Mouse (Mus musculus) lung, postnatal 4 days (tissue): ENCODE measurements around the gene Dmac2.

Experiments
- DNase-seq, 2 experiments: peaks; one replicate each; pipeline ENCODE4 v3.0.0; 2021

Gene Dmac2

GRCm38 (mm10) chr7:25617376-25618160, 1.6 kb upstream of the Dmac2 start:
- DNase-seq: peak in 1 of 2 experiments; percentile 7

- peak in 1 of 2 experiments; percentile 4 for DNase-seq
Measured at GRCm38 (mm10) chr7:25619722-25619991, 443 bp downstream of the Dmac2 start.

DNA sequence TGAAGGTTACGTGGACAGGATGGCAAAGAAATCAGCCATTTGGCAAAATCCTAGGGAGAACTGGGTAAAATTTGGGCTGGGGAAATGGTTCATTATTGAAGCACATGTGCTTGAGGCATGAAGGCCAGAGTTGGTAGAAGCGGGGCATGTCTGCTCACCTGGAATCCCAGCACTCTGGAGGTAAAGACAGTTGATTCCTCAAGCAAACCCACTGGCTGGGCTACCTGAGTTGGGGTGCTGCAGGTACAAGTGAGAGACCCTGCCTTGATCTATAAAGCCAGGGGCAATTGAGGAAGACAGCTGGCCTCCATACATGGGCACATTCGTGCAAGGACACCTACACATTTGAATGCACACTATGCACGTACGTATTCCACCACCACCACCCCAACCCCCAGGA, 887 bp downstream of the Dmac2 start:
- peak in 1 of 2 experiments; percentile 4 for DNase-seq

GRCm38 (mm10) chr7:25620751-25621150, 1.5 kb downstream of the Dmac2 start:
- peak in 1 of 2 experiments; percentile 16 for DNase-seq

DNA sequence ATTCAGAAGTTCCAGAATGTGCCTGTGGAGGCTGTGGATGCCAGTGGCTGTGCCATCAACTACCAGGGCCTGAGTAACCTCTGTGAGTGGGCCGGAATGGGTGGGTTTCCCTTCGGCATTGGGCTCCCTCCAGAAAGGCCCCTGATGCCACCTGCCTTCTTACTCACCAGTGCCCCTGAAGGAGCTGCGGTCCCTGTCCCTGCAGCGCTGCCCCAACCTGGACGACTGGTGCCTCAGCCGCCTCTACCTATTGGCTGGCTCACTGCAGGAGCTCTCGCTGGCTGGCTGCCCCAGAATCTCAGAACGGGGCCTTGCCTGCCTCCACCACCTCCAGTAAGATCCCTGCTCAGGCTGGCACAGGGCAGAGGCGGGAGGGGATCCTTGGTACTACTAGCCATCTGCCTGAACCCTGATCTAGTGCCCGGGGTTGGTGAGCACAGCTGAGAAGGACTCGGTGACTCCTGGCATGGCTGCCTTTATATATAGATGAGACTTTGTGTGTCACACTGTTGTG, 4.7 kb downstream of the Dmac2 start:
- DNase-seq: no peak

DNA sequence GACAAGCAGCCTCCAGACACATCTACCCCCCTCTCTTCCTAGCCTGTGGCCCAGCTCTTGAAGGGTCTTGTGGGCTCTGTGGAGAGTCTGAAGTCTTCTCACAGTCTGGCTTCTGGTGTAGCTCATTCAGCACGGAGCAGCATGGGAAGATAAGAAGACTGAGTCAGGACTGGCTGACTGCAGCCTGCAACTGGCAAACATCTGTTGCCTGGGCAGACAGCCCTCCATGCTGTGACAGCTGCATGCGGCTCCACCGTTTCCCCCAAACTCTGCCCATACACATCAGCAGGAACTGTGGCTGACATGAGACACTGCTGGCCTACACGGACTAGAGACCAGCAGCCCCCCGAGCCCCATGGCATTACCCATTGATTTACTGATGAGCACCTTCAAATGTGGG, 5.6 kb downstream of the Dmac2 start:
- peak in 1 of 2 experiments; percentile 76 for DNase-seq

DNA sequence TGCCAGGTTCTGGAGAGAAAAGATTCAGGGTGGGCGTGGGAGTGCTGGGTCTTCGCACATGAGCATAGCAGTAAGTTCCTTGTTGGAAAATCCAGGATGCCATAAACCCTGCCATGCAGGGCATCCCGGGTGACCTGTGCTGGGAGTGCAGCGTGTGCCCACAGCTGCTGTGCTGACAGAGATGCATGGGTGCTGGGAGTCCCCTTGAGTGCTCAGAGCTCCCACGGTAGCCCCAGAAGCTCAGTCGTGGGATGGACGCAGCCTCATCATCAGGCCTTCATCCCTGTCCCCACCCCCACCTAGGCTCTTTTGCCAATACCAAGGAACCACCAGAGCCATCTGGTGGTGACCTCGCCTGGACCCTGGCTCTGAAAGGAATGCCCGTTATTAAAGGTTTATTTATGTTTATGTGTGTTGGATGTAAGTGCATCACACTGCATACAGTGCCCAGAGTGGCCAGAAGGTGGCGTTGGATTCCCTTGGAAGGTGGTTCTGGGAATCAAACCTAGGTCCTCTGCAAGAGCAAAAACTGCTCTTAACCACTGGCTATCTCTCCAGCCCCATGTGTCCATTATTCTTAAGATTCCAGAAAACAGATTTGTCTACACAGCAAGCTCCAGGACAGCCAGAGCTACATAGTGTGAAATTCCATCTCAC, 6.5 kb downstream of the Dmac2 start:
- DNase-seq: peak in 1 of 2 experiments; percentile 56

DNA sequence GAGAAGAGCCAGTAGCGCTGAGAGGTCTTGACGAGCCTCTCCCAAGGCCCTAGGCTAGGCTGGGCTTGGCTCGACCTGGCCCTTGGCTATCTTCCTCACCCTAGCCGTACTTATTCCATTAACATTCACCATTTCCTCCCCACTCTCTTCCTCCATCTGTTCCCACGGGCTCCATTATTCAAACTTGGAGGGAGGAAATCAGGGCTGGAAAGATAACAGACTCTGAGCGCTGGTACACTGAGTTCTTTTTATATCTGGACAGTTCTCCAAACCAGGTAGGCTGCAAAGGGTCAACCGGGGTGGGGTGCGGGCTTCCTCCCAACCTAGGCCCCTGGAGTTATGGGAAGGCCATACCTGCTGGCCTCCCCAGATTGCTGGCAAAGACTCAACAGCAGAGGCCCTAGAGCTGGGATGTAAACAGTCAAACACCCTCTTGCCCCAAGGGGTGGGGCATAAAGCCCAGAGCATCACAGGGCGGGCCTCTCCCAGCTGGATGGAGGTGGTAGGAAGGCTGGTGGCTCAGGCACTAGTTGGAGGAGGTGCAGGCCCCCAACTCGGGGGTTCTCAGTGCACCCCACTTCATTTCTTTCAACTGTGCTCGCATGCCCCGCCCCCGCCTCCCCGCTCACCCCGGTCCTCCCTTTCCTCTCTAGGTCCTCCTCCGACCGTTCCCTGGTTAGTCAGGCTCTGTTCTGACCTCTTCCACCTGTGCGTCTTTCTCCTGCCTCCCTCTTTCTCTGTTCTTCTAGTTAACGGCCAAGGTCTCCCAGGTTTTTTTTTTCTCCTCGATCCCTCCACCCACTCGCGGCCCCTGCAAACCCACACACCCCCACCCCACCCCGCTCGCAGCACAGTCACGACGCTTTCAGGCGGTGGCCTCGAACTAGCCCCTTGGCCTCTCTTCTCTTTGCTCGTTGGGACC, 7.6 kb downstream of the Dmac2 start, which contains the start of gene B3gnt8:
TSS of gene B3gnt8 (plus strand) at position 146 of the 922 bp plus-strand sequence.
- peak; percentile 49 to 74 for DNase-seq

DNA sequence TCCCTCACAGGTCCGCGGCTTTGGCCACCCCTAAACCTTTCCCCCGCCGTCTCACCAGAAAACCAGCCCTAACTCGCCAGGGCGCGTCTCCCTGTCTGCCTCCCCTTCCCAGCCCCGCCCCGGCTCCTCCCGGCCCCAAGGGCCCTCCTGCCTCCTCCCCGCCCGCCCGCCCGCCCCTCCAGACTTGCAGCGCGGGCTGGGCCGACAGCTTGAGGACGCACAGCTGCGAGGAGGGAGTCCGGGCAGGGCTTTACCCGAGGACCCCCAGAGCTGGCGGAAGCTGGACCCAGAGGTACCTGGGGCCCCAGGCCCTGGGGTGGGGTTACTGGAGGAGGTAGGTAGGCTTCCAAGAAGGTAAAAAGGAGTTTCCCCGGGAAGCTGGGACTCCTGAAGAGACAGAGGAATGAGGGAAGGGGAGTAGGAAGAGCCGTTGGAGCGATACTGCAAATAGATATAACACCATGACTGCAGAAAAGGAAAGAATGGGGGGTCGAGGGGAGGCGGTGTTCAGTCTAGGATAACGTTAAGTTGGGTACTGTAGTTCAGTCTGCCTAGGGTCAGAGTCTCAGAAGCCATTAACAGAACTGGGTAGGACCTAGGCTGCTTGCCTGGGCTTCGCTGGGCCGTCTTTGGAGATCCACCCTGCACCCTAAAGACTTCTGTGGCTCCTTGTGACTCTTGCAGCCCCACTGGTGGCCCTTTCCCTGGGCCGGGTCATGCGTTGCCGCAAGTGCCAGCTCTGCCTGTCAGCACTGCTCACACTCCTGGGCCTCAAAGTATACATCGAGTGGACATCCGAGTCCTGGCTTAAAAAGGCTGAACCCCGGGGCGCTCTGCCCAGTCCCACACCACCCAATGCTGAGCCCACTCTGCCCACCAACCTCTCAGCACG, 8.5 kb downstream of the Dmac2 start:
- peak; percentile 81 to 85 for DNase-seq

- DNase-seq: no peak
Measured at GRCm38 (mm10) chr7:25628323-25628620, 9.1 kb downstream of the Dmac2 start.

GRCm38 (mm10) chr7:25632679-25633078, 13.5 kb downstream of the Dmac2 start:
- DNase-seq: no peak

GRCm38 (mm10) chr7:25636373-25636772, 17.2 kb downstream of the Dmac2 start:
- DNase-seq: peak in 1 of 2 experiments; percentile 64

- no peak for DNase-seq
Measured at GRCm38 (mm10) chr7:25637099-25637498, 17.9 kb downstream of the Dmac2 start.

DNA sequence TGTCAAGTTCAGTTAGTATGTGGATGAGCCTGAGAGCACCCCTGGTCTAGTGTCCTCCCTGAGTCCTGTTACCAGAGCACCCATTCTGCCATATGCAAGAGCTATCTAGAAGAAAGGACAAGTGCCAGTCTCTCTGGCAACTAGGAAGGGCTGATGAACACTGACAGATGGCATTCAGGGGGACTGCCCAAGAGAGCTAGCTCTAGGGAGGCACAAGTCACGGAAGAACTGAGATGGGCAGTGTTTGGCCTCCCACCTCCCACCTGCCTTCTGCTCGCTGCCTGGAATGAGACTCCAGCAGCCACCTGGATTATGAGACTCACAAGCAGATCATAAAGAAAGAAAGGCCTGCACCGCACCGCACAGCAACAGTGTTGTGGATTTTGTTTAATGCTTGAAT, 20.5 kb downstream of the Dmac2 start:
- no peak for DNase-seq

DNA sequence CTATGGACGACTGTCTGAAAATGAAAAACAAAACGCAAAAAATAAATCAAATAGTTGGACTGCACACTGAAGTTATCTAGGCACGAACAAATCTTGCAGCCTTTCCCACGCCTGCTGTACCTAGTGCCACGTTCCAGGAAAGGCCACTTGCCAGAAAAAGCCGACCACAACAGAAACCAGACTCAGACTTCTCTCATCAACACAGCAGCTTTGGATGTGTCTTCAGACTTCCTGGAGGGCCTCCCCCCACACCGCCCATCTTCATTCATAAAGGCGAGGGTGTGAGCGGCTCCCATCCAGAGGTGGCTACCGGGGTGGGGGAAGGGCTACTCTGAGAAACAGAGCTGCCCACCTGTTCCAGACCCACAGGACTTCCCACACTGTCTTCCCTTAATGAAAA, 24.9 kb downstream of the Dmac2 start:
- DNase-seq: no peak

DNA sequence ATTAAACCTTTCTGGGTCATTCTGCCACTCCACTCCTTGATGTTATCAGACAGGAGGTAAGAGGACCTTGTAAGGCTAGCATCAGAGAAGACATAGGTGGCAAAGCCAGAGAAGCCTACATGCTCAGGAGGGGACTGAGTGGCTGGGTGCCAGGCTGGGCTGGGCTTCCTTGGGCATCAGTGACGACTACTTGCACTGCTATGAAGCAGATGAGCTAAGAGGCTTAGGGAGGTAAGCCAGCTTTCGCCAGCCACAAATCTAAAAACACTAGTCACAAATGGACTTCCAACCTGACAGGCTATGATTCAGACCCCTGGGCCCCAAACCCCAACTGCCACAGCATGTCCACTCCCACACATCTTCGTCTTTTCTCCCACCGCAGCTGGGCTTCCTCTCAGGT, 25.4 kb downstream of the Dmac2 start:
- no peak for DNase-seq

DNA sequence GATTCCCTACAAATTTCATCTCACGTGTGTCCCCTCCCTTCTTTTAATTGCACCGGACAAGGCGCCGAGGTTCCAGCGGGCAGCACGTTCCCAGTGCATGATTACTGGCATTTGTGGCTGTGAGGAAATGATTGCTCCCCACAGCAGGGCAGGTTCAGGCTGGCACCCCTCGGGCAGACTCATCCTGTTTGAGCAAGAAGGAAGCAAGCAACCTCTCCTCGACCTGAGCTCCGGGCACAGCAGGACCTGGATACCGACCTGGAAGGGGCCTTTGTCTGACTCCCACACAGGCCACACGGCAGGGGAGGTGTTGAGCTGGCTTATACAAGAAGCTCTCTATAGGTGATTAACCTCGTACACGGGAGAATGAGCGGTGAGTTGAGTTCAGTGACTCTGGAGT, 25.9 kb downstream of the Dmac2 start:
- no peak for DNase-seq

DNA sequence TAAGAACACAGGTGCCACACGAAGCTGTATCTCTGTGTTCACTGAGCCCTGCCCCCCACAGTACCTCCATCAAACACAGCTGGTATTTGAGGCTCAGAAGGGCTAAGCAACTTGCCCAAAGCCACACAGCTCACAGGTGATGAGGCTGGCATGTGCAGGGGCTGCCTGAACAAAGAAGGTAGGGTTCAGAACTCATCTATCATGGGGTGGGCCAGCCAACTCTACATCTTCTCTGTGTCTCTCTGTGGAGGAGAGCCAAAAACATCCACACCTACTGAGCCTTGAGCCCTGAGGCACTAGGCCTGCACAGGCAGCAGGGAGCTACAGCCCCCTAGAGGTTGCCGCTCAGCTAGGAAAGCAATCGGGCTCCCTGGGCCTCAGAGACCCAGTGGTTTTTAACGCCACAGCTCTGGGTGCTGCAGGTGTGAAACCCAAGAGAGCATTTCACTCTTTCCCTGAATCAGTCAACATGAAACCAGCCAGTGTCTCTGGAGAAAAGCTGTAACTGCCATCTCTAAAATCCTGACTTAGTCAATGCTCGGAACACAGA, 28.4 kb downstream of the Dmac2 start:
- DNase-seq: no peak

DNA sequence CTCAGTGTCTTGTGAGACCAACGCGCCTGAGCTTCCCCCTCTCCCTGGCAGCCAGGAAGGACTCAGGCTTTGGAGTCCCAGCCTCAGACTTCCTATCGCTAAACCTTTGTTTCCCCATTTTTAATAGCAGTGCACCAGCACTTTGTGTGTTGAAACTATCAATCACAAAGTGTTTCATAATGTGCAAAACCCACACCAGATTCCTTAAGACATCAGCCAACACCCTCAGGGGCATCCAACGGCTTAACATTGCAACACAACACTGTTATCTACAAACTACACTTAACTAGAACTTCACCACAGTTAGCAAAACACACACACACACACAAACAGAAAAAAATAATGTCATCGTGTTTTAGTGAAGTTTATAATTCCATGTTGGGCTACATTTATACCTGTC, 30.6 kb downstream of the Dmac2 start:
- peak in 1 of 2 experiments; percentile 39 for DNase-seq

GRCm38 (mm10) chr7:25651281-25651680, 32.1 kb downstream of the Dmac2 start:
- DNase-seq: peak in 1 of 2 experiments; percentile 39

DNA sequence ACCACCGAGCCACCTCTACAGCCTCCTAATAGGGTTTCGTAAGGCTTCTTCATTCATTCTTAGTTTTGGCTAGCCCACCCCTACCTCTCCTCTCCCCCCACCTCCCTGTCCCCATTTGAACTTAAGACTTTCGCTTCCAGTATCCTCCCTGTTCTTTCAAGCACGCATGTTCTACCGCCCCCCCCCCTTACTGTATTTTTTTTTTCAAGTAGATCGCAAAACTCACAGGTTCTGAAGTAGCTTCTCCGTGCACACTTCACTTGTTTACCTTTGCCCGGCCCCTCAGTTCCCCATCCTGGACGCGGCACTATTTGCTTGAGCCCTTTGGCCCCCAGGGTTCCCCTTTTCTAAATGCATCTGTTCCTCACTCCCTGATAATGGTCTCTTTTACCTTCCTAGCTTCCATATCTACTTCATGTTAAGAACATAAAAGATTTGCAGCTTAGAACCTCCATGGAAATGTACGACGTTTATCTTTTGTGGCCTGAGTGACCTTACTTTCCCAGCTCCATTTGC, 33.1 kb downstream of the Dmac2 start:
- no peak for DNase-seq
